Mouse (Mus musculus) layer of hippocampus, adult 8-10 months (tissue): ENCODE data around the gene Npdc1. TPM values are rescaled to one million over a fixed set of nuclear protein-coding genes. Genes with fewer than 3 reads are reported as not detected.
A peak's percentile ranks its signal among the peaks of the same experiment; 100 is the strongest.

Source experiments
- DNase-seq, 2 experiments: peaks; one replicate each; pipeline ENCODE4 v3.0.0; 2022; ENCODE audit warnings: low spot score in 2 of 2
- total RNA-seq, 4 experiments: library from RNA; stranded (reverse); gene quantifications; 2 replicates each; pipeline ENCODE4 v1.2.4; 2022

The Npdc1 gene
- total RNA-seq, 4 experiments from 2014 or later: 390 to 435 (median 411) TPM

- peak in 1 of 2 experiments; percentile 49 for DNase-seq
These were observed 30.5 kb downstream of the Npdc1 start for GRCm38 (mm10) chr2:25429435-25430180.

DNA sequence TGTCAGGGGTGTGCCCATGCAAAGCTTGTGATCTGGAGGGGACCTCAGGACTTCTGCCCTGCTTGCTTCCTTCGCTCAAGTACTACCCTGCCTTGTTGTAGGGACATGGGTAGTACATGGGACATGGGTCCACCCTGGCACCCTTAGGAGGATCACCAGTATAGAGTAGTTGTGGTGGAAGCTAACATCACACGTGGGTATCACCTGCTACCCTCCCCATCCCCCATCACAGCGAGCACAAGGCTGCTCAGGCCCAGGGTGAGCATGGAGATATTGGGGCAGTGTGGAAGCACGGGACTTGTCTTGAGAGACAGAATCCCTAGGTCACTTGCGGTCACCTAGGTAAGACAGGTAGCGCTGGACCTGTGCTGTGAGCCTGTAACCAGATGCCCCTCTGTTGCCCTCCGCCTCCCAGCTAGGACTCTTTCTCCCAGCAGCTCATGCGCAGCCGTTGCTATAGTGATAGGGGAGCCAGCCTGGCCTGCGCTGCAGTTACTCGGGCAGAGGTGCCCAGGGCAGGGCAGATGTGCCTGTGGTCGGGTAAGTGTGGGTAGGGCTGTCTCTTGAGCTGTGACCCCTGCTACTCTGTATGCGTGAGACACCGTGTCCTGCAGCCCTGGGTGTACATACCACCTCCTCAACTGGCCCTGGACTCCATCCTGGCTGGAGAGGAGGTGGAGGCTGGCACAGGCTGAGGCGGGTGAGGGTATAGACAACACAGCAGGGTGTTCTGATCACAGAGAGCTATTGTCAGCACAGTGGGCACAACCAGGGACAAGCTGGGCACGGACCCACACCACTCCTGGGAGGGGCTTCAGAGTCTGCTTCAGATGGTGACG is 31.5 kb downstream of the Npdc1 start:
- peak; percentile 57 to 70 for DNase-seq

GRCm38 (mm10) chr2:25431308-25431855 is 32.2 kb downstream of the Npdc1 start:
- DNase-seq: no peak

- DNase-seq: no peak
These were observed 33.4 kb downstream of the Npdc1 start for GRCm38 (mm10) chr2:25432326-25433098.

GRCm38 (mm10) chr2:25433101-25433500 is 34.0 kb downstream of the Npdc1 start:
- no peak for DNase-seq

GRCm38 (mm10) chr2:25434292-25434691 is 35.1 kb downstream of the Npdc1 start:
- DNase-seq: no peak

DNA sequence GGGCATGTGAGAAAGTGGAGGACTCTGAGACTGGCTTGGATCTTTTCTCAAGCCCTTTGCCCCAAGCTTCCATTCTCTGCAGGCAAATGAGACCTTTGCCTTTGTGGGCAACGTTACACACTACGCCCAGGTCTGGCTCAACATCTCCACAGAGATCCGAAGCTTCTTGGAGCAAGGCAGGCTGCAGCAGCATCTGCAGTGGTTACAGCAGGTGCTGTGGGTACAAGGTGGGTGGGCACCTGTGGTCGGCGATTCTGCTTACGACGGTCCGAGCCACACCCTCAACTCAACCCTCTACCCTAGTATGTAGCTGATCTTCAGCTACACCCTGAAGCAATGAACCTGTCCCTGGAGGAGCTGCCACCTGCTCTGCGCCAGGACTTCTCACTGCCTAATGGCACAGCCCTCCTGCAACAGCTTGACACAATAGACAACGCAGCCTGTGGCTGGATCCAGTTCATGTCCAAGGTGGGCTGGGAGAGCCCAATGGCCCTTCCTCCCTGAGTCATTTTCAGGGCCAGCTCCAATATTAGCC is 37.2 kb downstream of the Npdc1 start:
- DNase-seq: no peak

DNA sequence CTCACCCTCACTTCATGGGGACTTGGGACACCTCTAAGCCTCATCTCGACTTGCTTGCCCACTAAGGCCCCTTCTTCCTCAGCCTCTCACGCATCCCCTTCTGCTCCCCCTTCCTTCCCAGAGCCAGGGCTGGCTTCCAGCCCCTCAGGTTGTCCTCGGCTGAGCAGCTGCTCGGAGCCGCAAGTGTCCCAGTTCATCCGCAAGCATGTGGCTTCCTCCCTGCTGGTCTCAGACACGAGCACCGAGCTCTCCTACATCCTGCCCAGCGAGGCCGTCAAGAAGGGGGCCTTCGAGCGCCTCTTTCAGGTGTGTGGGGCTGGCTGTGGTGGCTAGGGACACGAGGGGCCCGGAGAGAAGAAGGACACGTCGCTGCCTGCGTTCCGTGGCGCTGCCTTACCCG is 41.9 kb downstream of the Npdc1 start:
- DNase-seq: no peak

DNA sequence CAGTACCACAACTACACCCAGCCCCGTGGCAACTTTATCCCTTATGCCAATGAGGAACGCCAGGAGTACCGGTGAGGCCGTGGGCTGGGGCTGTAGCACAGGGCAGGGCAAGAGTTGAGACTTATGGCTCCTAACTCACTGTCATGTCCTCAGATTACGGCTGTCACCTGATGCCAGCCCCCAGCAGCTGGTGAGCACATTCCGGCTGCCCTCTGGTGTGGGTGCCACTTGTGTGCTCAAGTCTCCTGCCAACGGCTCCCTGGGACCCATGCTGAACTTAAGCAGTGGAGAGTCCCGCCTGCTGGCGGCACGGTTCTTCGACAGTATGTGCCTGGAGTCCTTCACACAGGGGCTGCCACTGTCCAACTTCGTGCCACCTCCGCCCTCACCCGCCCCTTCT is 43.5 kb downstream of the Npdc1 start:
- DNase-seq: no peak

- DNase-seq: no peak
These were observed 51.9 kb downstream of the Npdc1 start for GRCm38 (mm10) chr2:25450853-25451647.

GRCm38 (mm10) chr2:25452951-25453350 is 53.8 kb downstream of the Npdc1 start:
- no peak for DNase-seq

GRCm38 (mm10) chr2:25456205-25456953 is 57.2 kb downstream of the Npdc1 start, which contains the start of gene Clic3:
Gene Clic3 (plus strand): TSS chr2:25456838.
- no peak for DNase-seq

DNA sequence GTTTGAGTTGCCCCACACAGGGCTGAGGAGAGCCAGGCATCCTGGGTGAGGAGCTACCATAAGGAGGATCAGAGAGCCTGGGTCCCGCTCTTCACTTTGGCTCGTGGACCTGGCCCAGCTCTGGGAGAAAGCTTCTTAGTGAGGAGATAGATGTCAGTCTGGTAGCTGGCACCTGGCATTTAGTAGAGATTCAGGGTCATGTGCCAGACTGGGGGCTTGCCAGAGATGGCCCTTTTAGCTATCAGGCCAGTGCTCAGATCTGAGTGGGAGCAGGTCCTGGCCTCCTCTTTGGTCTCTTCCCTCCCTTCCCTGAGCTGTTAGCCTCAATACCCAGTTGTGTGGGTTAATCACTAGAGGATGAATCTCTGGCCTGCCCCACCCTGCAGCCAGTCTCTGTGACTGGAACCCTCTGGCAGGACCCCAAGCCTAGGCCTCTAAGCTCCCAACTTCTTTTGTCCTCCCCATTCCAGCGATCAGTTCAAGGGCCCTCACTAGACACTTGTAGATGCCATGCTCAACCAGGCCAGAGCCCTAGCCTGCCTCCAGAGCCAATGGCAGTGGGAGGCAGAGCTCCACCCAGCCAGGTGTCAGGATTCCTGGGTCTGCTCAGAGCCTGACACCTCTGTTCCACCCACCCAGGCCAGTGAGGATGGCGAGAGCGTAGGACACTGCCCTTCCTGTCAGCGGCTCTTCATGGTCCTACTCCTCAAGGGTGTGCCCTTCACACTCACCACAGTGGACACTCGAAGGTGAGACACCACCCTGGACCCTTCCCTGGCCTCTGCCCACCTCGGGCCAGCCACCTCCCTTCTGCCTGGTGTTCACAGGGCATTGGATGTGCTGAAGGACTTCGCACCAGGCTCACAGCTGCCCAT is 58.1 kb downstream of the Npdc1 start:
- DNase-seq: no peak

GRCm38 (mm10) chr2:25458911-25459310 is 59.8 kb downstream of the Npdc1 start:
- DNase-seq: no peak
